Mouse (Mus musculus) gastrocnemius, adult 18-20 months (tissue): ENCODE data around the gene Slc9c1. TPM values are rescaled to one million over a fixed set of nuclear protein-coding genes. Genes with fewer than 3 reads are reported as not detected.
"Not testable (repeated sequence)": the region's sequence is repeated elsewhere in the genome, so short reads cannot be mapped to it uniquely, and the experiment has no call there.

Experiments
- DNase-seq: peaks from one replicate; pipeline ENCODE4 v3.0.0; 2021; ENCODE audit warnings: low spot score
- long read RNA-seq, 2 experiments: library from polyadenylated mRNA; stranded (forward); transcript quantifications; one replicate each; pipeline ENCODE4 v2.0.0; 2021
- total RNA-seq, 2 experiments: library from RNA; stranded (reverse); gene quantifications; 2 replicates each; pipeline ENCODE4 v1.2.3; 2021

The Slc9c1 gene
- not detected for total RNA-seq
- long read RNA-seq, experiment 1 = 0 reads
- long read RNA-seq, experiment 2 = 0 reads

DNA sequence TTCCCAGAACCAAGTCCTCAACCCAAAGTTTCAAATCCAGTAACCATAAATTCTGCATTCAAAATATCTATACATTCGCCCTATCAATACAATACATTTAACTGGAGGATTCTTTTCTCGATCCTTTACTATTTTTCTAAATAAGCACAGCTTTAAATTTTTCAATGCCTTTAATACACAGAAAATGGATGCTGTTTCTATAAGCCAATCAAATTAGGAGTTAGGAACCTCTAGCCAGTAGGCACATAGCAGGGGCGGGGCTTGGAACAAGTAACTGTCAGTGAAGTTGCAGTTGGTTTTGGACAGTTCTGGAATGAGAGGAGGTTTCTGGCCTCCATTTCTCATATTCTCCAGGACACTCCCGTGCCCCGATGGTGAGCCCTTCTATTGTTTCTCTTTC is at the start of gene Slc9c1:
Slc9c1 (plus strand) TSS at position 301 of the 400 bp plus-strand sequence.
- no peak for DNase-seq

DNA sequence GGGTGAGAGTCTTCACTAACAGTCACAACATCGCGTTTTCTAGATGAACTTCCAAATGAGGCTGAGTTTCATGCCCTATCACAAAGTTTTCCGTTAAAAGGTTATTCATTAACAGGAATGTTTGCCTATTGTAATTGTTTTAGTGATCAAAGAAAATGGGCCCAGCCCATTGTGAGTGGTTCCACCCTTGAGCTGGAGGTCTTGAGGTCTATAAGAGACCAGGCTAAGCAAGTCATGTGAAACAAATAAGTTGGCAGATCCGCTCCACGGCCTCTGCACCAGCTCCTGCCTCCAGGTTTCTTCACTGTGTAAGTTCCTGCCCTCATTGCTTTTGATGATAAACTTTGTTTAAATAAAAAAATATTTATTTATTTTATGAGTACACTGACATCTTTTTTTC is 42.2 kb upstream of the Slc9c1 start, which contains the start of gene Gm609:
Gm609 (minus strand) TSS at position 43 of the 400 bp plus-strand sequence.
- DNase-seq = no peak

DNA sequence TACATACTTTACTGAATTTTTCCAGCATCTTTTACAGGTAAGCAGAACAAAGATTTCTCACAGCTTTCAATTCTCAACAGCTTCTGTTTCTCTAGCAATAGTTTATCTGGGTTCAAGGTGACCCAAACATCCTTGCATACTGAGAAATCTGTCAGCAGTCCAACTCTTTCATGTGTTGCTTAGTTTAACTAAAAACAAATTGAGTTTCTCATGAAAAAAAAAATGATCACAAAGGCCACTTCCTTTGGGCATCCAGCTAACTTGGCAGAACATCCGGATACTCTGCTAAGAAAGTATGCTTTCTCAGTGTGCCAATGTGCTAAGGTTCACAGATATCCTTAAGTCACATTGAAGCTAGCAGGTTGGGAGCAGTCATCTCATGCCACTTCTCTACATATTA is 39.8 kb upstream of the Slc9c1 start:
- DNase-seq = no peak

DNA sequence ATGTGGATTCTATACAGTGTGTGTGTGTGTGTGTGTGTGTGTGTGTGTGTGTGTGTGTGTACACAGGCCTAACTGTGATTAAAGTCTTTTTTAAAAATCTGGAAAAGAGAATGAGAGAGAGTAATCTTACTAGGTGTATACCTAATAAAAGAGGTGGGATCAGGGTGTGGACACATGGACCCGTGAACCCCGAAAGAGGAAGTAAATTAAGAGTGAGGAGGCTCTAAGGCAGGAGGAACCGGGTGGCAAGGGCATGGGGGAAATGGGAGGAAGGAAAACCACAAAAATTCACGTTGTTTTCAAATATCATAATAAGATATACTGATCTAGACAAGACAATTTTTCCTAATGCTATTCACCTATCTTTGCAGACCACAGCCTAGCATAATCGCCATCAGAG is 9.6 kb upstream of the Slc9c1 start:
- no peak for DNase-seq

DNA sequence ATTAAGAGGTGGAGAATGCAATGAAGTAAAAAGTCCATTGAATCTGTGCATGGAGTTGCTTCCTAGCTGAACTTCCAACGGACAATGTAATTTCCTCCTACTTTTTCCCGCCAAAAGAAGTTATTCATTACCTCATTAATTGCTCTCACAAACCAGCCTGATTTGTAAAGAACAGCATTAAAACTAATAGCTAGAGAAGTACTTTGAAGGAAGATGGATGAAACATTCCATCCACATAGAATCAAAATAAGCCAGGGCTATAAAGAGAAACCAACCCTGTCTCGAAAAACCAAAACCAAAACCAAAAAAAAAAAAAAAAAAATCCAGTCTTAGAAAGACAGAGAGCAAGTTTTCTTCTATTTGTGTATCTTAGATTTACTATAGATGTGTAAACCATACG is 3.2 kb upstream of the Slc9c1 start, which contains the start of gene Gm17783:
Gm17783 (minus strand) TSS at position 101 of the 400 bp plus-strand sequence.
- no peak for DNase-seq

DNA sequence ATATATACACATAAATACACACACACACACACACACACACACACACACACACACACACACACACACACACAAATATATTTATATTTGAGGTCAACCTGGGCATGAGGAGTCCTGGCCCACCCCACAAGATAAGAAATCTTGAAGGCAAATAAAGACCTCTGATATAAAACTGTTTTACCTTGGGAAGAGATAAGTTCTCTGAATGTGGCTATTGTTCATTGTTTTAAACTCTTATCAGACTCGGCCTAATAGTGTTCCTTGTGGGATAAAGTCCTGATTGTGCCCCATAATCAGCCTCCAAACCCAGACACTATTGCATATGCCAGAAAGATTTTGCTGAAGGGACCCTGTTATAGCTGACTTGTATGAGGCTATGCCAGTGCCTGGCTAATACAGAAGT is 3.2 kb downstream of the Slc9c1 start:
- DNase-seq = not testable (repeated sequence)

GRCm38 (mm10) chr16:45542108-45542507 is 7.0 kb downstream of the Slc9c1 start:
- DNase-seq = no peak

DNA sequence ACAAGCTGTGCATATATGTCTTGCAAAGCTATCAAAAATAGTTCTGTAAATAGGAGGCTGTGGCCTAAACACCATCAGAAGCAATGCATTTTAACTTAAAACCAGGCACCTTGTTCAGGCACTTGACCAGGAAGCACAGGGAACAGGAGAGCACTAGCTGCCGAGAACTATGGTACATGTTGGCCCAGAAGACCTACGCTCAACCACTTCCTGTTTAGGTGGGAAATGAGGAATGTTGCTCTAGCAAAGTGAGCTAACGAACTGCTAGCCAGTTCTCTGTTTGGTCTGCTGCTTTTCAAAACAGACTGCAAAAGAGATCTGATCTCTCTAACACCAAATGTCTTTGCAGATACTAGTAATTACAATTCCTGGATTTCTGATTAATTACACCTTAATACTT is 9.2 kb downstream of the Slc9c1 start:
- DNase-seq = no peak

GRCm38 (mm10) chr16:45547982-45548381 is 12.9 kb downstream of the Slc9c1 start:
- DNase-seq = no peak

GRCm38 (mm10) chr16:45551579-45551978 is 16.5 kb downstream of the Slc9c1 start:
- no peak for DNase-seq

DNA sequence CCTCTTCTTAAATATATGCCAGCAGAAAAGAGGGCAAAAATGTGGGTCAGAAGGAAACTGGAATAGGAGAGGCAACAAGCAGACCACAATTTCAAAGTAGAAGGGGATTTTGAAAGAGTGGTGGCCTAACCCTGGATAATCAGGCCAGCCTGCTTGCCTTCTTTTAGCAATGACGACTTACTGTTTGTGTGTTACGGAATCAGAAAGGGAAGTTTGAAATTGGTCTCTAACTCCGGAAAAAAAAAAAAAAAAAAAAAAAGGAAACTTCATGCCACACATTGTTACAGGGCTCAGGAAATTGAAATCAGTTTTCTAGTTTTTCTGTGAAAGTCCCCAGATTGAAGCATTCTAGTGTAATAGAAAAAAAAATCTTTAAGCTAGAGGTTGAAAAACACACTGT is 26.6 kb downstream of the Slc9c1 start:
- no peak for DNase-seq

- no peak for DNase-seq
Measured at GRCm38 (mm10) chr16:45572307-45572706, 37.2 kb downstream of the Slc9c1 start.

DNA sequence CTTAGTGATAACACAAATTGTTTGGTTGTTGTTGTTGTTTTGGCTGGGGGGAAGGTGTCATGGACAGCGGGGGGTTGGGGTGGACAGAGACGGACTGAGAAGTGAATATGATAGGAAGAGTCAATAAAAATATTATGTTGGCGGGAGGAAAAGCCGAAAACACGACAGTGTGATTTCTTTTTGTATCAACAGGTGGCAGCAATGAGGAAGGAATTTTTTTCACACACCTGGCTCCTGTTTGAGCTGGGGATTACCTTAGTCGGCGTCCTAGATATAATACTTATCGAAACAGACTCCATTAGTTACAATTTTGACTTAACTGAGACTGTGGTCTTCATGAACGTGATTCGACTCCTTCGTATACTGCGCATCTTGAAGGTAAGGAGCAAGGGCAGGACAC is 44.8 kb downstream of the Slc9c1 start:
- DNase-seq = no peak

DNA sequence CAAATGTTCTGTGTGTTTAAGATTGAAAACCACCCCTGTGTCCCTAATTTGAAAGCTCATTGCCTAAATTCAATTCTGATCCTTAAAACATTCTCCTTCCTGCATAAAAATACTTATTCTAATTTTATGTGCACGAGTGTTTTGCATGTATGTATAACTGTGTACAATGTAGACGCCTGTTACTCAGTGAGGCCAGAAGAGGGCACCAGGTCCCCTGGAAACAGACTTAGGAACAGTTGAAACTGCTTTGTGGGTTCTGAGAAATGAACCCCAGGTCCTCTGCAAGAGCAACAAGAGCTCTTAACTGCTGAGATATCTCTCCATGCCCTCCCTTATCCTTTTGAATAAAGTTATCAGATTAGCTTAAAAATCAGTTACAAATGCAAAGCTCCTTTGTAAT is 47.4 kb downstream of the Slc9c1 start:
- DNase-seq = peak; percentile 1

GRCm38 (mm10) chr16:45593656-45594055 is 58.5 kb downstream of the Slc9c1 start:
- no peak for DNase-seq

DNA sequence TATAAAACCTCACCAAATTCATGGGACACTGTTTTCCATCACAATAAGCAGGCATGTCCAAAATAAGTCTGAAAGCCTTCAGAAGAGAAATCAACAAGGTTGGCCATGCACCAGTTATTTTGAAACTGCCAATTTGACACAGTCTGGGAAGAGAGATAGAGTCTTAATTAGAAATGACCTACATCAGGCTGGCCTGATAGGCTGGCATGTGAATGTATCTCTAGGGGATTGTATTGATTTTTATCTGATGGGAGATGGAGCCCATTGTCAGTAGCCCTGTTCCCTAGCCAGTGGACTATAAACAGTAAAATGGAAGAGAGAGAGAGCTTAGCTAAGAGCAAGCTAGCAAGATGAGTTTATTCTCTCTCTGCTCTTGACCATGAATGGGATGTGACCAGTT is 60.4 kb downstream of the Slc9c1 start:
- no peak for DNase-seq

DNA sequence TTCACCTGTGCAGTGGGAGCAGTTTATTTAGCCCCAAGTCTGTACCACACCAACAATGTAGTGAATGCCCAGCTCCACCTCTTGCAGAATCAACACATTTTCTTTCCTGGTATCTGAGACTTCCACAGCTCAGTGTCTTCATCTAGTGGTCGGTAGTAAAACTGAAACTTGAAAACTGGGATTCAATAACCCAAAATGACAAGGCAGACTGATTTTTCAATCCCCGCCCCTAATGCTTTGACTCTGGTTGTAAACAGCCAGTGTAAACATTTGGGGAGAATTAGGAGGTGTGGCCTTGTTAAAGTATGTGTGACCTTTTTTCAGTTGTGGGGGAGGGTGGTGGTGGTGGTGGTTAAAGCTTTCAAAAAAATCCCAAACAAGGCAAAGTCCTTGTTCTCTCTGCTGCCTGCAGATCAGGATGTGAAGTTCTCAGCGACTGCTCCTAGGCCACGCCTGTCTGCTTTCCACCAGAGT is 73.4 kb downstream of the Slc9c1 start:
- peak; percentile 7 for DNase-seq

DNA sequence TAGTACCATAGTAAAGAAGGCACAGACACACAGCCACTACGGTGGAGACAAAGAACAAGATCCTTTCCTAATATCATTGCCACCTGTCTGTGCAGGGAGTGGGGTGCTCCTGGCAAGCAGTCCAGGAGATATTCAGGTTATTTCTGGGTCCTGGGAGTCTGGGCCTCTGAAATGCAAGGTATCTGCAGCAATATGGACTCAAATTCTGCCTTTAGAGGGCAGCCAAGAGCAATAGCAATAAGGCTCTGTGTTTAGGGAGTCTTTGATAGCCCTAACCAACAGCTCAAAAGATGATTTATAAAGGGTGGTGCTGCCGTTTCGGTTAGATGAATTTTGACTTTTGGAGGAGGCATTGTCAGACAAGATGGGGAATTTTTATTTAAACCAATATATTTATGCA is 74.2 kb downstream of the Slc9c1 start:
- peak; percentile 6 for DNase-seq

GRCm38 (mm10) chr16:45610267-45610666 is 75.2 kb downstream of the Slc9c1 start, which contains the start of gene Gcsam:
TSS of gene Gcsam (plus strand) at chr16:45610380.
- no peak for DNase-seq

DNA sequence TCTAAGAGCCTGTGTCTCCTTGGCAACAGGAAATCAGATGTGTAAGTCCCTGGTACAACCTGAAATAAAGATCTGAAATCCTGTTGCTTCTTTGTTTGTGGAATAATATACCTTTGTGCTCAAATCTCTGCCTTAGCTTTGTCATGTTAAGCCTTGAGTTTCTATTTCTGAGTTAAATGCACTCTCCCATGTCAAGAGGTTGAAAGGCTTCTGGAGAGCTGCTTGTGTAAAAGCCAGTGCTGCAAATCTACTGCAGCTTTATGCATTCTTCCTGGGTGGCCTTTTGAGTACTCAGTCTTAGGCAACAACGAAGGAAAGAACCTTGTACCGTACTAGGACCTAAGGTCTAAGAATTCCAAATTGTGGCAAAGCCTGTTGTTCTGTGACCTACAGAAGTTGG is 78.1 kb downstream of the Slc9c1 start:
- DNase-seq = no peak

- no peak for DNase-seq
Measured at GRCm38 (mm10) chr16:45615944-45616343, 80.8 kb downstream of the Slc9c1 start.

GRCm38 (mm10) chr16:45619751-45620375 is 84.8 kb downstream of the Slc9c1 start:
- DNase-seq = no peak

DNA sequence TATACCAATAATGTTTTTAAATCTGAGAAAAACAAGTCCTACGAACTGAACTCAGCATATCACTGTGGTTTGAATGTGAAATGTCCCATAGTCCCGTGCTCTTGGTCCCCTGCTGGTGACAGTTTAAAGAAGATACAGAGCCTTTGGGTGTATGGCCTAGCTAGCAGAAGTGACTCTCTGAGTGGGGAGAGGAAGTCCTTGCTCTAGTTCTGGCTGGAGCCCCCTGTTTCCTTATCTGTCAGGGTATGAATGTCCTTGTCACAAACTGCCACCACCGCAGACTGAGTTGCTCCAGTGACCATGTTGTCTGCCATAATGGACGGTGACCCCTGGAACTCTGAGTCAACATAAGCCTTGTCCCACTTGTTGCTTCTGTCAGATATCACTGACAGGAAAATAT is 88.1 kb downstream of the Slc9c1 start:
- no peak for DNase-seq

DNA sequence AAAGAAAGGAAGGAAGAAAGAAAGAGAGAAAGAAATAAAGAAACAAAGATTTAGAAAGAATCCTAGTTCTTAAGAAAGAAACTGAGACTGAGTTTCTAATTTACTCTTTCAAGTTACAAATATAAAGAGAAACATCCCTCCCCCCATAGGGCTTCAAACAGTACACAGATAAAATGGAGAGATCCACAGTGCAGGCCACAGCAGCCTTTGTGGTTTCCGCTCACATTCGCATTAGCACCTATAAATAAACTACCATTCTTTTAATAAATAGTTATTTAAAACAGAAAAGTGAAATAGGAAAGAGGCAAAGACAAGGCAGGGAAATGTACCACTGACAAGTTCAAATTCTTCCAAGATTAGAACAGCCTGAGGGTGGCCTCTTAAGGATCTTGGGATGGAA is 89.7 kb downstream of the Slc9c1 start:
- no peak for DNase-seq
